Mouse (Mus musculus): ENCODE data around the gene Zbtb1.

DNA sequence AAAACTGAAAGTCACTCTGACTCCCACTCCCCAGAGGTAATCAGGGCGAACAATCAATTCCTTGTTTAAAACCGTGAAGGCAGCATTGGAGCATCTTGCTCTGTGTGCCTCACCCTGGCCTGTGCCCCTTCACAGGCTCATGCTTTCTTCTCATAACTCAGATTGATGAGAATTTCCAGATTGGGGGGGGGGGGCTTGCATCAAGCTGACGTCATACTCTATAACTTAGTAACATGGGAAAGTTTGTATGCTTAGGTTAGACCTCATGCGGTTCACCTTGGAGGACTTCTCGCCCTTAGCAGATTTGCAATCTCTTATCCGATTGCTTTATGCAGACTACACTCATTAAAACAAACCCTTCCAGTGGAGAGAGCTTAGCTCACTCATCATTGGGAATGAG, 3.9 kb downstream of the Zbtb1 start:
- TF ChIP-seq CTCF (IDR thresholded peaks at IDR 0.05; ENCODE audit: borderline replicate concordance, extremely low read depth, insufficient read depth, insufficient read length), result no peak
- TF ChIP-seq POLR2A (IDR thresholded peaks at IDR 0.05; ENCODE audit: borderline replicate concordance, extremely low read depth, insufficient read depth, insufficient read length, poor library complexity, severe bottlenecking), result no peak

Measured in brain, embryonic 14.5 days (tissue).